Mouse (Mus musculus): ENCODE measurements around the gene Pdzrn3. TPM values are rescaled to one million over a fixed set of nuclear protein-coding genes. Genes with fewer than 3 reads are reported as not detected.

Gene Pdzrn3
- total RNA-seq, 1 experiment from 2014 or later, result not detected

DNA sequence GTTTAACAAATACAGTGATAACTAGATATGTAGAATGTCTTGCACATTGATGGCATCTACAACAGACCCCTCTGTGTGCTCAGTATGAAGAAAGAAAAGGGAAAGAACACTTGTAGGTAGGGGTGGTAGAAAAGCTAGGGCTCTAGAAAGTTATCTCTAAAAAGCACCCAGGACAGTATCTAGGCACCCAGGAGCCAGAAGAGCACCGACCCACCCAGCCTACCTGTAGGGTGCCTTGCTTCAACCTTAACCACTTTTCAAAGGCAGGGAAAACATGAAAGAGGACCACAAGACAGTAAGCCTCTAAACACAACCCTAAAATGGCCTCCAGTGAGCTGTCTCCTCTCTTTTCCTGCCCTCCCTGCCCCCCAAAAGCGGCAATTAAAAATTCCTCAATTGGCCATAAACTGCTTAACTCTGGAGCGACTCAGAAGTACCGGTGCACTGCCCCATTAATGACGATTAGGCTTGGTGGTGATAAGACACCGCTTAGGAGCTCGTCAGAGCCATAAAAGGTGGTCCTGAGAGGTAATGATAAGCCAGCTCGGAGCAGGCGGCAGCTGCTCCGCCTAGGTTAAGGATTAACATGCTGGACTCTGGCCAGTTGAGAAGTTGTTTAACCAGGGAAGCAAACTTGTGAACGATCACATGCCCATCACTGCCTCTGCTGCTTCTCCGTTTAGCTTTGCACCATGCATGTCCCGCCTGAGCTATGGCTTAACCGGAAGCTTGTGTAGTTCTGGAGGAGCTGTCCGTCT lies 106.1 kb downstream of the Pdzrn3 start:
- ATAC-seq (ENCODE audit: extremely low read depth, insufficient number of reproducible peaks, low FRiP score, poor library complexity, severe bottlenecking), result no peak

- ATAC-seq (ENCODE audit: extremely low read depth, insufficient number of reproducible peaks, low FRiP score, poor library complexity, severe bottlenecking), result no peak
Measured at GRCm38 (mm10) chr6:101270095-101270826, 107.4 kb downstream of the Pdzrn3 start.

DNA sequence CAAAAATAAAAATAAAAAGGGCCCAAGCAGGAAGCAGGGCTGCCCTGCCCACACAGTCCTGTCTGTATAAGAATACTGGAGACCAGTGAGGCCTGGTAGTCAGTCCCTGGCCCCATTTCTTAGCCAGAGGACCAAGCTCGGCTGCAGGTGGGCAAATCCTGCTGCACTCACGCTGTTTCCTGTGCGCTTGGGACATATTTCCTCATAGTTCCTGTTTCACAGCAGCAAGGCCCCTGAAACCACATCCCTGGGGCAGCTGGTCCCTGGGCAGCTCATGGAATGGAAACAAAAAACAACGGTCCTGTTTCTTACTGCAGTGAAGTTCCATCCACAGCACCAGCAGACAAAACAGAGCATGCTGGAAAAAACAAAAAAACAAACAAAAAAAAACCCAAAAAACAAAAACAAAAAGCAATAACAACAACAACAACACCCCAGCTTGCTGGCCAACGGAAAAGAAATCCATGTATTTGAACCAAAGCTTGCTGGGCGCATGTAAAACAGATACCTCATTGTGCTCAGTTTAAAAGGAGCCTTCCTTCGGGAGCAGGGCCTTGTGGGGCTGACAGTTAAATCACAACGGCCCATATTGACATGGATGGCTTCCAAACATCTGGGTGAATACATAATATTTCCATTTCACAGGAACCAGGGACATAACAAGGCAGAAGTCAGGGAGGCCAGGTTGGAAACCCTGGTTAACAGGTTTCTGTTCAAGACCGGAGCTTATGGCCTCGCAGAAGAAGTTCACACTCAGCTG lies 108.2 kb downstream of the Pdzrn3 start:
- no peak for ATAC-seq (ENCODE audit: extremely low read depth, insufficient number of reproducible peaks, low FRiP score, poor library complexity, severe bottlenecking)

DNA sequence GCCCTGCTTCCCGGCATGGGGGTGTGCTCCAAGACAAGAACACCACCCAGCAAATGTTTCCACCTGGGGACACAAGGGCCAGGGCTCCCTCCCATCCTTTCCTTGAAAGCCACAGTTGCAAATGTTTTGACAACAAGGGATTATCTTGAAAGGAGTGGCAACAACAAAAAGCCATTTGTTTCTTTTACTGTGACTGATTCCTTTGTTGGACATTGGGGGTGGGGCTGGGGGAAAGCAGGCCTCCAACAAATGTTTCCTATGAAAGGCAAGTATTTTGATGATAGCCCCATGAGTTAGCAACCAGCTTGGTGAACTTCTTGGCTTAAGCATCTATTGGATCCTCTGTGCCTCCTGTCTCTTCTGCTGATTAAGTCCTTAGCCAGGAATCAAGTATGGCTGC lies 109.4 kb downstream of the Pdzrn3 start:
- no peak for ATAC-seq (ENCODE audit: extremely low read depth, insufficient number of reproducible peaks, low FRiP score, poor library complexity, severe bottlenecking)

- no peak for ATAC-seq (ENCODE audit: extremely low read depth, insufficient number of reproducible peaks, low FRiP score, poor library complexity, severe bottlenecking)
Measured at GRCm38 (mm10) chr6:101266787-101267186, 110.9 kb downstream of the Pdzrn3 start.

- ATAC-seq (ENCODE audit: extremely low read depth, insufficient number of reproducible peaks, low FRiP score, poor library complexity, severe bottlenecking), result no peak
Measured at GRCm38 (mm10) chr6:101263544-101263943, 114.2 kb downstream of the Pdzrn3 start.

- no peak for ATAC-seq (ENCODE audit: extremely low read depth, insufficient number of reproducible peaks, low FRiP score, poor library complexity, severe bottlenecking)
Measured at GRCm38 (mm10) chr6:101261513-101261912, 116.2 kb downstream of the Pdzrn3 start.

GRCm38 (mm10) chr6:101259411-101259810 lies 118.3 kb downstream of the Pdzrn3 start:
- ATAC-seq (ENCODE audit: extremely low read depth, insufficient number of reproducible peaks, low FRiP score, poor library complexity, severe bottlenecking), result no peak

- ATAC-seq (ENCODE audit: extremely low read depth, insufficient number of reproducible peaks, low FRiP score, poor library complexity, severe bottlenecking), result no peak
Measured at GRCm38 (mm10) chr6:101257418-101257817, 120.3 kb downstream of the Pdzrn3 start.

DNA sequence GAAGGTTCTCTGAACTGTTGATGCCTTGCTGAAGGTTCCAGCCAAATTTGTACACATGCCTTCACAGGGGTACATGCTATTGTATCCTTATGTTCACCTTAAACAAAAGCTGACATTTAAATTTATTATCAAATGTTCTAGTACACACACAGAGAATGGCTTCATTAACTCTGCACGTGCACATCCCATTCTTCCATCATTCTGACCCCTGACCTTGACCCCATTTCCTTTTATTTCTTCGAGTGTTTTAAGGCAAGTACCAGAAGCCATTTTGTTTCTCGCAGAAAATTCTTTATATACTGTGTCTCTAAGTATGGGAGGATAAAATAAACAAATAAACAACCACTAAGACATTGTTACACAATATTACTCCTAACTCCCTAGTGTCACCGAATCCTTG lies 123.0 kb downstream of the Pdzrn3 start:
- no peak for ATAC-seq (ENCODE audit: extremely low read depth, insufficient number of reproducible peaks, low FRiP score, poor library complexity, severe bottlenecking)

DNA sequence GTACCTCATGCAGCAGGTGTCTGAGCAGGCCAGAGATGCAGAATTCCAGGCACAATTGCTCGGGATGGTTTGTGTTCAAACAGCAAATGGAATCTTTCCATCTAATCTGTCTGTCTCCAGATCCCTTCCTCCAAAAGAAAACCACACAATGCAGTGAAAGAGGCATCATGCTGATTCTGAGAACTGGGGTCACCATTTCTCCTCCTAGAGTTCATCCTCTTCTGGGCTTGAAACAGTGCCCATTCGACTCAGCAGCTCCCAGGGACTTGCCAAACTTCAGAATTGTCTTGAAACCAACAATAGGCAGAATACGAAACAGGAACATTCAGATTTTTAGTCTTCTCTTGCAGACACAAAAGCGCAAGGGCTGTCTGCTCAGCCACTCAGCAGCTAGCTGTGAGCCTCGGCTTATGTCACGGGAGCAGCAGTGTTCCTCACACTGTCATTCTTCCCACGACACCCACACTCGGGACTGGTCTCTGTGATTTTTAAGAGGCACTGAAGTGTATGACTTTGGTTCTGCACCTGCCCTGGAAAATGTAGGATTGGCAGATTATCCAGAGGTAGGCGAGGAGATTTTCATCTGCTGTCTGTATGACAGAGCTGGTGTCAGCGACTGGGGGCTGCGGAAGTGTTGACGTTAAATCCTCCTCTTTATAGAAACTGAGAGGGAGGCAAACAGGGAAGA lies 125.6 kb downstream of the Pdzrn3 start:
- ATAC-seq (ENCODE audit: extremely low read depth, insufficient number of reproducible peaks, low FRiP score, poor library complexity, severe bottlenecking), result no peak

DNA sequence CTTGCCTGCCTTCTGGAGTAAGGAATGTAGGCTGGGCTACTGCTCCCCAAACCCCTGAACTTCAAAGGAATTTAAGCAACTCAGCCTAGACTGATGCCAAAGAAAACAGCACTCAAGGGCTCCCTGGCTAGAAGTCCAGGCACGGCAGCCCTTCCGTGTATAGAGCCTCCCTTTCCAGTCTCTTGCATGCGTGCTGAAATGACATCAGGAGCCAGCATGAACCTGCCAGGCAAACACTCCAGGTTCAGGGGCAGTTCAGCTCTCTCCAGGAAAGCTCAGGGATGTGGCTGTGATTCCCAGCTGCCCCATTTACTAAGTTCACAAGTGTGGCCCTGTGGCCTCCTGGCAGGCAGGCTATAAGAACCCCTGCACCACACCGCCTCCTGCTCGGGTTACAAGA lies 126.5 kb downstream of the Pdzrn3 start:
- no peak for ATAC-seq (ENCODE audit: extremely low read depth, insufficient number of reproducible peaks, low FRiP score, poor library complexity, severe bottlenecking)

DNA sequence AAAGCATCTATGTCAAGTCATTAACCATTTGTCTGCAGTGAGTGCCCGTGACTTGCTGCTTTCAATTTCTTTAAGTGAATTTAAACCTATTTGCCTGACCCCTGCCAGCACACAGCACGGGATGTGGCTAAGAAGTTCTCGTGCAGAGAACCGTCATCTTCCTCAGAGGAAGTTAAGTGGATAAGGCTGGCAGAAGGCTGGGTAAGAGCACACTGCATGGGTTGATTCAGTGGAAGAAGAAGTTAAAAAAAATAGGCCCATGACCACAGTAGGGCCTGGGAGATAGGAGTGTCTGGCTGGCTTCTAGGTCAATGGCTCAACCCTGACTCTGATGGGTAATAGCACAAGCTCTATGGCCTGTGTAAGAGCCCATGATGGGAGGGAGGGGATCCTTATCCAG lies 131.6 kb downstream of the Pdzrn3 start:
- ATAC-seq (ENCODE audit: extremely low read depth, insufficient number of reproducible peaks, low FRiP score, poor library complexity, severe bottlenecking), result no peak

DNA sequence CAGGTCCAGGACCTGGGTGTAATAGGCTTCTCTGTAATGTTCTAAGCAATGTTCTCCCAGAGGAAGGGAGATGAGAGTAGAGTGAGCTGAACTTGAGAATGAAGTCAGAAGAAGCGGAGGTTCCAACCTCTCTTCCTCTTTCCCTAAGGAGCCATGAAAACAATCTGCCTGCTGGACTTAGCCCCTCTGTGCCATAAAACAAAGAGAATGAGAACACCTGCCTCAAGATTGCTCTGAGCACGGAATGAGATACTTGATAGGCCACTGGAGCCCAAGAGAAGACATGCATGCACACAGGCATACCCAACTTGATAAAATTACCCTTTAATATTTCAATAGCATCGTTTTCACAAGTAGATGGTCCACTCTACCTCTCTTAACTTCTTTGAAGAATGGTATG lies 133.3 kb downstream of the Pdzrn3 start:
- ATAC-seq (ENCODE audit: extremely low read depth, insufficient number of reproducible peaks, low FRiP score, poor library complexity, severe bottlenecking), result no peak

GRCm38 (mm10) chr6:101243189-101243815 lies 134.4 kb downstream of the Pdzrn3 start:
- ATAC-seq (ENCODE audit: extremely low read depth, insufficient number of reproducible peaks, low FRiP score, poor library complexity, severe bottlenecking), result no peak

- ATAC-seq (ENCODE audit: extremely low read depth, insufficient number of reproducible peaks, low FRiP score, poor library complexity, severe bottlenecking), result no peak
Measured at GRCm38 (mm10) chr6:101236641-101237246, 141.0 kb downstream of the Pdzrn3 start.

GRCm38 (mm10) chr6:101236230-101236629 lies 141.5 kb downstream of the Pdzrn3 start:
- no peak for ATAC-seq (ENCODE audit: extremely low read depth, insufficient number of reproducible peaks, low FRiP score, poor library complexity, severe bottlenecking)

- no peak for ATAC-seq (ENCODE audit: extremely low read depth, insufficient number of reproducible peaks, low FRiP score, poor library complexity, severe bottlenecking)
Measured at GRCm38 (mm10) chr6:101234349-101234748, 143.3 kb downstream of the Pdzrn3 start.
